Mouse (Mus musculus): ENCODE data around the gene Klhl6. TPM values are rescaled to one million over a fixed set of nuclear protein-coding genes. Genes with fewer than 3 reads are reported as not detected.

The Klhl6 gene
- polyA plus RNA-seq, 1 experiment: 0.15 TPM

DNA sequence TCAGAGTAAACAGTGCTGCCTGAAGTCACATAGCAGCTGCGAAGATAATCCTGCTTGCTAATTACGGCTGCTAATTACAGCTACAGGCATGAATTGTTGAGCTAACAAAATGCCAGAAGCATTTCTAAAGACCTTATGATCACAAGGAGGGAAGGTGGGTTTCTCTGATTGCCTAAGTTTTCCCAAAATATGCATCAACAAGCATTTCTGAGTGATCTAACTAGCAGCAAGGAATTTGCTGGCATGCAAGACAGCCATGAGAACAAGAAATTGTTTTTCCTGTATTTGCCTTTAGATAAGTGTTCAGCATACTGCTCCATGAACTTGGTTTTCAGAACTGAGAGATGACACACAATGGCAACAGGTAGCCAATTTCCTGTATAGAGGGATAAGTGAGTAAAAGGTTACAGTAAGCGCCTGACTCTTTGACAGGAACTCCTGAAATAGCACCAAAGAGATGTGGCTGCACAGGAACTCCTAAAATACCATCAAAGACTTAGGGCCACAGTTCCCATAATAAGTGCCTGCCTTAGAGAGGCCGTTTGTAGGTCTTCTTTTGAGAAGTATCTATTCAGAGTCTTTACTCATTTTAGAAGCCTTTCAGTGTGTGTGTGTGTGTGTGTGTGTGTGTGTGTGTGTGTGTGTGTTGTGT lies 22.3 kb downstream of the Klhl6 start:
- Histone ChIP-seq H3K27me3 (ENCODE audit: control insufficient read depth, insufficient read depth, low read length) (no peaks in the 10 kb centered on the region), H3K27ac (ENCODE audit: control insufficient read depth, insufficient read depth, low read depth, low read length) (no peak overlapping the region), H3K4me3 (ENCODE audit: control insufficient read depth, low read depth, low read length) (no peak overlapping the region), H3K36me3 (ENCODE audit: control insufficient read depth, insufficient read depth, low read length) (no peaks in the 10 kb centered on the region), H3K4me1 (ENCODE audit: control insufficient read depth, insufficient read depth, low read length) (no peaks in the 10 kb centered on the region)
- TF ChIP-seq CTCF (IDR thresholded peaks at IDR 0.05; ENCODE audit: control insufficient read depth, insufficient read depth, insufficient replicate concordance, low read depth, low read length) (no peak), POLR2A (IDR thresholded peaks at IDR 0.05; ENCODE audit: control insufficient read depth, low read depth, low read length) (no peak)

DNA sequence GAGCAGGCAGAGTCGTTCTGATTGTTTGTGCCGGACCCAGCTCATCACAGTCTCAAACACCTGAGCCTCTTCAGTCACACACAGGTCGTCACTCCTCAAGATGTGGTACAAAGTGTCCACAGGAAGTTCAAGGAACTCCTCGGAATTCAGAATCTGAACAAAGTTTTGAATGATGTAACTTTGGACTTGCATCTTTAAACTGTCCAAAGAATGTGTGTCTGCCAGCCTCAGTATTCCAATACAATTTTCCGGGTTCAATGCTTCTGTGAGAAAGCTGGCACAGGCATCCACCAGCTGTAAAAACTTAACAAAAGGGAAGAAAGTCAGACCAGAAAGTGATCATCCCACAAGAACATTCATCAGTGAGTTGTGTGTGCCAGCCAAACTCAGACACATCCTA lies 25.8 kb downstream of the Klhl6 start:
- no peak overlapping the region for H3K4me3 ChIP-seq (ENCODE audit: control insufficient read depth, low read depth, low read length)
- H3K27me3 ChIP-seq (ENCODE audit: control insufficient read depth, insufficient read depth, low read length): no peaks in the 10 kb centered on the region
- H3K36me3 ChIP-seq (ENCODE audit: control insufficient read depth, insufficient read depth, low read length): no peaks in the 10 kb centered on the region
- TF ChIP-seq CTCF (IDR thresholded peaks at IDR 0.05; ENCODE audit: control insufficient read depth, insufficient read depth, insufficient replicate concordance, low read depth, low read length): no peak
- no peak for TF ChIP-seq POLR2A (IDR thresholded peaks at IDR 0.05; ENCODE audit: control insufficient read depth, low read depth, low read length)
- H3K27ac ChIP-seq (ENCODE audit: control insufficient read depth, insufficient read depth, low read depth, low read length): no peak overlapping the region
- no peaks in the 10 kb centered on the region for H3K4me1 ChIP-seq (ENCODE audit: control insufficient read depth, insufficient read depth, low read length)

DNA sequence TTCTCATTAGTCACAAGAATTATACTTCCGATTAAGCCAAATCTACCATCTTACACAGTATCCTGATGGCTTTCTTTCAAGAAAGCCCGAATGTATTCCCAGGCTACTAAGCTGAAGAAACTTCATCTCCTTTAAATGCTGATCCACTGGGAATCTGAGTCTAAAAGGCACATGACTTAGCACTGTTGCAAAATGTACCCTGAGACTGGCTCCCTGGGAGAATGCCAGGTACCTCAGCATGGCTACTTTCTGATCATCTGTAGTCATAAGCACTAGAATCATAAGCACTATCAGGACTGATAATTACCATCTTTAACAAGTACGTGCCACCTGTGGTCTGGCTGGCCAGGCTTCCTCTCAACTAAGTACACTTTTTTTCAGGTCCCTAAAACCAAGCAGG lies 35.5 kb downstream of the Klhl6 start:
- H3K27ac ChIP-seq (ENCODE audit: control insufficient read depth, insufficient read depth, low read depth, low read length): no peak overlapping the region
- no peaks in the 10 kb centered on the region for H3K36me3 ChIP-seq (ENCODE audit: control insufficient read depth, insufficient read depth, low read length)
- H3K27me3 ChIP-seq (ENCODE audit: control insufficient read depth, insufficient read depth, low read length): no peaks in the 10 kb centered on the region
- no peak for TF ChIP-seq CTCF (IDR thresholded peaks at IDR 0.05; ENCODE audit: control insufficient read depth, insufficient read depth, insufficient replicate concordance, low read depth, low read length)
- TF ChIP-seq POLR2A (IDR thresholded peaks at IDR 0.05; ENCODE audit: control insufficient read depth, low read depth, low read length): no peak
- H3K4me3 ChIP-seq (ENCODE audit: control insufficient read depth, low read depth, low read length): no peak overlapping the region
- H3K4me1 ChIP-seq (ENCODE audit: control insufficient read depth, insufficient read depth, low read length): no peaks in the 10 kb centered on the region

DNA sequence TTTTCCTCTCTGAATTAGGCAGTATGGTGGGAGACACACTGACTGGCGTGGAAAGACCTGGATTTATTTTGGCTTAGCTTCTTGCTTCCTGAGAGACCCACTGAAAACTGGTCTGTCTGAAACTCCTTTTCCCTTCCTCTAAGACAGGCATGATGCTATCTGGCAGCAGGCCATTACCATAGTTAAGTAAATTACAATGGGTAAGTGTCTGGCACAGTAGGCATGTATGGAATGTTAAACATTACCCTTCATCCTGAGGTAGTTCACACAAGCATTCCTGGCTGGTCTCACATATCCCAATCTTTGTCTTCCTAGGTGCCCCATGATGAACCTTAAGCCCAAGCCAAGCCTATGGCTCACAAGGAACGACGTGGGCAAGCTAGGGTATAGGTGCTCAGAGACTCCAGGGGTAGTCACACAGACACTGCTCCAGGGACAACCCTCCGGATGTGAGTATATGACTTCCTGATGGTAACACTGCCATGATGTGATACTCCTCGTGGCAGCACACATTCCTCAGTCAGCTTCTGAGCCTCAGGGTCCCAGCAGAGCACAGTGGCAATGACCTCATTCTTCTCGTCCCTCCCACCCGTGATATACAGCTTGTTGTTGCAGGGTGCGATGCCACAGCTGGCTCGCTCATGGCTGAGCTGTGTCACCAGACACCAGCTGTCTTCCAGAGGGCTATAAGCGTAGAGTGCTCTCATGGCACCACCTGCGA lies 36.1 kb downstream of the Klhl6 start:
- no peak overlapping the region for H3K4me3 ChIP-seq (ENCODE audit: control insufficient read depth, low read depth, low read length)
- H3K27me3 ChIP-seq (ENCODE audit: control insufficient read depth, insufficient read depth, low read length): no peaks in the 10 kb centered on the region
- no peaks in the 10 kb centered on the region for H3K36me3 ChIP-seq (ENCODE audit: control insufficient read depth, insufficient read depth, low read length)
- no peaks in the 10 kb centered on the region for H3K4me1 ChIP-seq (ENCODE audit: control insufficient read depth, insufficient read depth, low read length)
- no peak overlapping the region for H3K27ac ChIP-seq (ENCODE audit: control insufficient read depth, insufficient read depth, low read depth, low read length)
- TF ChIP-seq POLR2A (IDR thresholded peaks at IDR 0.05; ENCODE audit: control insufficient read depth, low read depth, low read length) (no peak), CTCF (IDR thresholded peaks at IDR 0.05; ENCODE audit: control insufficient read depth, insufficient read depth, insufficient replicate concordance, low read depth, low read length) (no peak)

DNA sequence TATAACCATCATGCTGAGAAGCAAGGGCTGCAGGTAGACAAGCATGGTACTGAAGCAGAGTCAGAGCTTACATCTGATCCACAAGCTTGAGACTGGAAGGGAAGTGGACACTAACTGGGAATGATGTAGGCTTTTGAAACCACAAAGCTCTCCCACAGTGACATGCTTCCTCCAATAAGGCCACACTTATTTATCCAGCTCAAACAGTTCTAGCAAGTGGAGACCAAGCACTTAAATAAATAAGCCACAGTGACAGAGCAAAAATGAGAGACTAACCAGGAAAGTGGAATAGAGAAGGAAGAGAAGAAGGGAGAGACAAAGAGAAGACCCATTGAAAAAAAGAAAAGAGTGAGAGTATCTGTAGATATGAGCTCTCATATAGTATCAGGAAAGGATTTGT lies 62.0 kb downstream of the Klhl6 start:
- no peak for TF ChIP-seq CTCF (IDR thresholded peaks at IDR 0.05; ENCODE audit: control insufficient read depth, insufficient read depth, insufficient replicate concordance, low read depth, low read length)
- no peak for TF ChIP-seq POLR2A (IDR thresholded peaks at IDR 0.05; ENCODE audit: control insufficient read depth, low read depth, low read length)
- H3K27me3 ChIP-seq (ENCODE audit: control insufficient read depth, insufficient read depth, low read length): no peaks in the 10 kb centered on the region
- H3K4me1 ChIP-seq (ENCODE audit: control insufficient read depth, insufficient read depth, low read length): no peaks in the 10 kb centered on the region
- H3K36me3 ChIP-seq (ENCODE audit: control insufficient read depth, insufficient read depth, low read length): no peaks in the 10 kb centered on the region
- H3K27ac ChIP-seq (ENCODE audit: control insufficient read depth, insufficient read depth, low read depth, low read length): no peak overlapping the region
- no peak overlapping the region for H3K4me3 ChIP-seq (ENCODE audit: control insufficient read depth, low read depth, low read length)

- TF ChIP-seq CTCF (IDR thresholded peaks at IDR 0.05; ENCODE audit: control insufficient read depth, insufficient read depth, insufficient replicate concordance, low read depth, low read length) (no peak), POLR2A (IDR thresholded peaks at IDR 0.05; ENCODE audit: control insufficient read depth, low read depth, low read length) (no peak)
- no peak overlapping the region for H3K27ac ChIP-seq (ENCODE audit: control insufficient read depth, insufficient read depth, low read depth, low read length)
- H3K4me3 ChIP-seq (ENCODE audit: control insufficient read depth, low read depth, low read length): no peak overlapping the region
- H3K4me1 ChIP-seq (ENCODE audit: control insufficient read depth, insufficient read depth, low read length): no peaks in the 10 kb centered on the region
- no peaks in the 10 kb centered on the region for H3K36me3 ChIP-seq (ENCODE audit: control insufficient read depth, insufficient read depth, low read length)
- no peaks in the 10 kb centered on the region for H3K27me3 ChIP-seq (ENCODE audit: control insufficient read depth, insufficient read depth, low read length)
Observed at GRCm38 (mm10) chr16:19918286-19918685, 64.6 kb downstream of the Klhl6 start.

GRCm38 (mm10) chr16:19912582-19912981 lies 70.3 kb downstream of the Klhl6 start:
- H3K4me1 ChIP-seq (ENCODE audit: control insufficient read depth, insufficient read depth, low read length): no peaks in the 10 kb centered on the region
- H3K36me3 ChIP-seq (ENCODE audit: control insufficient read depth, insufficient read depth, low read length): no peaks in the 10 kb centered on the region
- no peak for TF ChIP-seq CTCF (IDR thresholded peaks at IDR 0.05; ENCODE audit: control insufficient read depth, insufficient read depth, insufficient replicate concordance, low read depth, low read length)
- no peak for TF ChIP-seq POLR2A (IDR thresholded peaks at IDR 0.05; ENCODE audit: control insufficient read depth, low read depth, low read length)
- no peak overlapping the region for H3K4me3 ChIP-seq (ENCODE audit: control insufficient read depth, low read depth, low read length)
- H3K27me3 ChIP-seq (ENCODE audit: control insufficient read depth, insufficient read depth, low read length): no peaks in the 10 kb centered on the region
- H3K27ac ChIP-seq (ENCODE audit: control insufficient read depth, insufficient read depth, low read depth, low read length): no peak overlapping the region
